Mouse (Mus musculus) ES-Bruce4 (cell line): Measurements from ENCODE around the gene Nthl1. TPM values are rescaled to one million over a fixed set of nuclear protein-coding genes. Genes with fewer than 3 reads are reported as not detected.

Experiments
- H3K27ac ChIP-seq: 2 replicates; pipeline ENCODE4 v1.5.1; 2012; ENCODE audit warnings: low read length, inconsistent platforms; ENCODE audit not compliant: insufficient read depth
- H3K27me3 ChIP-seq: 2 replicates; pipeline ENCODE4 v1.6.1; 2012; ENCODE audit warnings: mild to moderate bottlenecking, low read length, inconsistent platforms; ENCODE audit not compliant: control insufficient read depth, poor library complexity, insufficient read depth, severe bottlenecking
- H3K36me3 ChIP-seq: 2 replicates; pipeline ENCODE4 v1.6.1; 2012; ENCODE audit warnings: inconsistent platforms, mild to moderate bottlenecking, low read length, moderate library complexity; ENCODE audit not compliant: control insufficient read depth, poor library complexity, insufficient read depth, severe bottlenecking
- H3K4me1 ChIP-seq: one replicate; pipeline ENCODE4 v1.8.1; 2011; ENCODE audit warnings: low read length; ENCODE audit not compliant: control insufficient read depth, insufficient read depth
- H3K4me3 ChIP-seq: 2 replicates; pipeline ENCODE4 v1.5.1; 2011; ENCODE audit warnings: low read depth, mild to moderate bottlenecking, low read length
- H3K9ac ChIP-seq: 2 replicates; pipeline ENCODE4 v1.6.1; 2012; ENCODE audit warnings: low read depth, mild to moderate bottlenecking, inconsistent platforms; ENCODE audit not compliant: poor library complexity, severe bottlenecking
- H3K9me3 ChIP-seq: replicated peaks from 2 replicates; pipeline ENCODE4 v1.6.1; 2012; ENCODE audit warnings: mild to moderate bottlenecking, low read length, inconsistent platforms; ENCODE audit not compliant: control insufficient read depth, poor library complexity, insufficient read depth, severe bottlenecking
- CTCF ChIP-seq: IDR thresholded peaks from one replicate; pipeline ENCODE4 v1.8.1; 2011; ENCODE audit warnings: low read depth, low read length
- EP300 ChIP-seq: IDR thresholded peaks from 2 replicates; pipeline ENCODE4 v1.6.1; 2011; ENCODE audit warnings: low read depth, low read length; ENCODE audit not compliant: insufficient read depth
- POLR2A ChIP-seq: IDR thresholded peaks from one replicate; pipeline ENCODE4 v1.8.1; 2011; ENCODE audit warnings: low read length; ENCODE audit not compliant: insufficient read depth
- polyA plus RNA-seq: library from polyadenylated mRNA; stranded (reverse); fragments of >200 nt; gene quantifications from 2 replicates; pipeline ENCODE4 v1.2.4, GENCODE M21; 2011; ENCODE audit warnings: low read depth; ENCODE audit not compliant: missing spikeins, insufficient read depth, insufficient read length

The Nthl1 gene
- polyA plus RNA-seq, 1 experiment, result 21.5 TPM

DNA sequence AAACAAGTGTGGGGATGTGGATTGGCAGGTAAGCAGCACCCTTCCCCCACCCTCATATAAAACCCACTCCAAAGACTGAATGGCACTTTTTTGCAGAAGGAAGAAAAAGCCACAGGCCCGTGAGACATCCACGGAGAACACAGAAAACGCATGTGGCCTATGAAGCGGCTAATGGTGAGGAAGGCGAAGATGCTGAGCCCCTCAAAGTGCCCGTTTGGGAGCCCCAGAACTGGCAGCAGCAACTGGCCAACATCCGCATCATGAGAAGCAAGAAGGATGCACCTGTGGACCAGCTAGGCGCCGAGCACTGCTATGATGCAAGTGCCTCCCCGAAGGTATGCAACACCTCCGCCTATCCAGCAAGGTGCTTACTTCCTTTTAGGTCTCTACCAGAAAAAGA lies 1.4 kb downstream of the Nthl1 start:
- Histone ChIP-seq H3K9me3 (no peaks in the 10 kb centered on the region), H3K27ac (no peak overlapping the region), H3K36me3 (no peaks in the 10 kb centered on the region), H3K4me3 (no peak overlapping the region), H3K27me3 (no peaks in the 10 kb centered on the region), H3K9ac (no peak overlapping the region), H3K4me1 (no peaks in the 10 kb centered on the region)
- no peak for TF ChIP-seq EP300
- TF ChIP-seq POLR2A, result no peak
- no peak for TF ChIP-seq CTCF

DNA sequence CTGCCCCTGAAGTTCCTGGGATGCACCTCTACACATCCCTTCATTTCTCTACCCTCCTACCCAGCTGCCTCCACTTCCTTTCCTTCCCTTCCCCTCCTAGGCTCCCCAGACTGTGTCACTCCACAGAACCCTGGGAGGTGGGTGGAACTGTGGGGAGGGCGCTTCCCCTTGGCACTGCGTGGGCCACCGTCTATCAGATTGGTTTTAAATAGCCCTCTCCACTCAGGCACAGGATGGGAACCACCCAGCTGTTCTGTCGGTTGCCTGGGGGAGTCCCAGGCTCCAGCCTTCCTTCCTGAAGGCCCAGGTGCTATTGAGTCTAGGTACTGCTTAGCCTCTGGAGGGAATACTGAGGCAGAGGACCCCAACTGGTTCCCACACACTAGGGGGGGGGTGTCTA lies 2.5 kb downstream of the Nthl1 start:
- no peaks in the 10 kb centered on the region for H3K9me3 ChIP-seq
- H3K27me3 ChIP-seq, result no peaks in the 10 kb centered on the region
- H3K9ac ChIP-seq, result no peak overlapping the region
- no peaks in the 10 kb centered on the region for H3K4me1 ChIP-seq
- H3K4me3 ChIP-seq, result no peak overlapping the region
- no peak overlapping the region for H3K27ac ChIP-seq
- H3K36me3 ChIP-seq, result no peaks in the 10 kb centered on the region
- no peak for TF ChIP-seq EP300
- no peak for TF ChIP-seq POLR2A
- TF ChIP-seq CTCF, result no peak

DNA sequence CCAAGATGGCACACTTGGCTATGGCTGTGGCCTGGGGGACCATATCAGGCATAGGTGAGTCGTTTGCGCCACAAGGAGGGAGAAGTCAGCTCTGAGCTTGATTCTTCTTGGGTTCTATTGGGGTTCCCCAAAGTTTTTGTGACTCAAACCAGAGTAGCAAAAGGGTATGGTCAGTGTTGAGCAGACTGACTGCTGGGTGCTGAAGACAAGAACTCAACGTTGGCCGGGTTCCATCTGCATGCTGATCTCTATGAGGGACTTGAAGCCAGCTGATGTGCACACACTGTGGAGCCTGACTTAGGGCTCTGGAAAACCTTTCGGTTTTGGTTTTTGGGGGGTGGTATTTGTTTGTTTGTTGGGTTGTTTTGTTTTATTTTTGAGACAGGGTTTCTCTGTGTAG lies 3.2 kb downstream of the Nthl1 start:
- H3K27ac ChIP-seq, result no peak overlapping the region
- TF ChIP-seq CTCF (no peak), EP300 (no peak), POLR2A (no peak)
- no peaks in the 10 kb centered on the region for H3K36me3 ChIP-seq
- no peak overlapping the region for H3K4me3 ChIP-seq
- H3K9me3 ChIP-seq, result no peaks in the 10 kb centered on the region
- H3K27me3 ChIP-seq, result no peaks in the 10 kb centered on the region
- H3K9ac ChIP-seq, result no peak overlapping the region
- no peaks in the 10 kb centered on the region for H3K4me1 ChIP-seq

DNA sequence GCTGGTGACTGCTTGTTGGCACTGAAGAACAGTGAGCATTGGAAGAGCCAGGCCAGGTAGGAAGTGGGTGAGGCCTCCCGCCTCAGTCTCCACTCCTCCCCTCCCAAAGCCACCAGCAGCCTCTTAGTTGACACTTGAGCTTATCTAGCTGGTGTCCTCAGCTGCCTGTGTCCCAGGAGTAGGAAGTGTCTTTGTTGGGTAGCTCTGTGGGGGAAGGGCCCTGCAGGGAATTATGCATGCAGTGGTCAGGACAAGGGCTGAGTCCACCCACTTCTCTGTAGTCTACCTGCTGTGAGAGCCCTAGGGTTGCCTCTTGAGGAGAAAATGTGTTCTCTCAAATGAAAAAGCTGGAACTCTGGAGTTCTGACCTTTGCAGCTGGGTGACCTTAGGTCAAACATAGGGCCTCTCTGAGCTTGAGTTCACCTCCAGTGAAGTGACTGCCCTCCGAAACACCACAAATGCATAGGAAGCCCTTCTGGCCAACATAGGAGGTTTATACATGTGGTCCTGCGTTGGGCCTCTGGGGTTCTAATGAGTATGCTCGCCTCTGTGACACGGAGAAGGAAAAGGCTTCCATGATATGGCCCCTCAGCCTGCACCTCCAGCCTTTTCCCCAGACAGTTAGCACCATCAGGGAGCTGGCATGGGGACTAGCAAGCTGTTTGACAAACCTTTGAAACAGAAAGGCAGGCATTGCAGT lies 4.5 kb downstream of the Nthl1 start:
- Histone ChIP-seq H3K4me3 (no peak overlapping the region), H3K27ac (no peak overlapping the region), H3K27me3 (no peaks in the 10 kb centered on the region), H3K36me3 (no peaks in the 10 kb centered on the region), H3K4me1 (no peaks in the 10 kb centered on the region), H3K9me3 (no peaks in the 10 kb centered on the region), H3K9ac (no peak overlapping the region)
- TF ChIP-seq POLR2A (no peak), EP300 (0 out of 2 replicates have a peak, but pooled peaks have one; percentile 38)

DNA sequence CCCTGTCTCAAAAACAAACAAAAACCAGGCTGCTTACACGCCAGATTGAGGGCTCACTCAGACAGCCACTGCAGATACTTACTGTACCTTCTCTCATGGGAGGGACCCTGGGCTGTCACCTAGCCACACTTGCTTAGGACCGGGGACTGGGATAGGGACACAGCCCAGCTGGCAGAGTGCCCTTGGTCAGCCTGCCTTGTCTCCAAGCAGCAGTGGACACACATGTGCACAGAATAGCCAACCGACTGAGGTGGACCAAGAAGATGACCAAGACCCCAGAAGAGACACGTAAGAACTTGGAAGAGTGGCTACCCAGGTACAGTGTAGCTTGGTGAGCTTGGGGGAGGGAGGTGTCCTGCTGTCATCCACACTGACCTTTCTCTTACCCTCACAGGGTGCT lies 5.7 kb downstream of the Nthl1 start:
- no peaks in the 10 kb centered on the region for H3K36me3 ChIP-seq
- no peak for TF ChIP-seq CTCF
- TF ChIP-seq POLR2A, result no peak
- TF ChIP-seq EP300, result no peak
- H3K27ac ChIP-seq, result no peak overlapping the region
- H3K9me3 ChIP-seq, result no peaks in the 10 kb centered on the region
- no peaks in the 10 kb centered on the region for H3K4me1 ChIP-seq
- H3K9ac ChIP-seq, result no peak overlapping the region
- H3K27me3 ChIP-seq, result no peaks in the 10 kb centered on the region
- no peak overlapping the region for H3K4me3 ChIP-seq

DNA sequence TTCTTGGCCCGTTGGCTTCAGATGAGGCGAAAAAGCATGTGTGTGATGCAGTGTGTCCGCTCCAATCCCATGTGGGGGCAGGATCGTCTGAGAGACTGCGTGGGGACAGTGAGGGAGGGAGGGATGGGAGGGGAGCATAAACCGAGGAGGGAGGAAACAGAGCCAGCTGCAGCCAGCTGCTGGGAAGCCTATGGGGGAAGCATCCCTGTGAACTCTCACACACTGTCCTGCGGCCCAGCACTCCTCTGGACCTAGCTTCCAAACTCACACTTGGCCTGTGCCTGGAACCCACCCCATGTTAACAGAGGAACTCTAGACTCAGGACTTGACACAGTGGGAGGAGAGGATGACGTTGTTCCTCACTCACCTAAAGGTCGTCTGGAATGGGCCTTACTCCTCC lies 6.4 kb downstream of the Nthl1 start:
- no peaks in the 10 kb centered on the region for H3K36me3 ChIP-seq
- no peak overlapping the region for H3K27ac ChIP-seq
- no peak overlapping the region for H3K4me3 ChIP-seq
- H3K9me3 ChIP-seq, result no peaks in the 10 kb centered on the region
- TF ChIP-seq EP300 (no peak), CTCF (no peak), POLR2A (no peak)
- no peaks in the 10 kb centered on the region for H3K4me1 ChIP-seq
- H3K9ac ChIP-seq, result no peak overlapping the region
- H3K27me3 ChIP-seq, result no peaks in the 10 kb centered on the region
